Mouse (Mus musculus) small intestine, adult 2 months (tissue): ENCODE measurements around the gene Dact3.

Source experiments
- CTCF ChIP-seq: fragments of 200-500 bp; IDR thresholded peaks from 2 replicates; pipeline ENCODE4 v1.5.1; 2012; ENCODE audit warnings: low read depth, mild to moderate bottlenecking, control low read depth, inconsistent platforms, low read length, moderate library complexity, mixed read lengths; ENCODE audit not compliant: insufficient replicate concordance, insufficient read length; ENCODE audit errors: extremely low read depth
- POLR2A ChIP-seq: fragments of 200-500 bp; IDR thresholded peaks from 2 replicates; pipeline ENCODE4 v1.6.1; 2012; ENCODE audit warnings: low read depth, mild to moderate bottlenecking, control low read depth, inconsistent platforms, low read length, moderate library complexity

- TF ChIP-seq POLR2A (no peak), CTCF (no peak)
These were observed 47.8 kb upstream of the Dact3 start for GRCm38 (mm10) chr7:16827274-16827673.
